Comparison of ENCODE assay signal across 25 mouse cellular contexts in genomic region chr4:100211331-100211730, GRCm38 (mm10).
DNase-seq lines count a peak whose midpoint lies in the region; ATAC-seq and TF ChIP-seq lines count a peak whose summit lies in the region.
"Had no signal": no experiment of that assay in that cellular context is flagged by ENCODE, and none has a peak within 500 bp of the region (broad histone marks: within the 10 kb centered on the region; RNA-seq: fewer than 3 reads in every experiment).

No protein-coding gene starts in this region.

- H3K4me2 ChIP-seq in embryonic facial prominence, embryonic 14.5 days (ENCODE audit: low read depth, low read length) = no peak overlapping the region
- H3K4me2 ChIP-seq in lung, embryonic 14.5 days = no peak overlapping the region
- H3K4me2 ChIP-seq in lung, postnatal 0 days (replicated peaks; ENCODE audit: low read depth, low read length) = no peak overlapping the region
- H3K4me2 ChIP-seq: forebrain, embryonic 12.5 days; forebrain, embryonic 15.5 days; heart, embryonic 12.5 days; heart, embryonic 15.5 days; hindbrain, embryonic 13.5 days had no signal

- no peaks in the 10 kb centered on the region for H3K27me3 ChIP-seq in embryonic facial prominence, embryonic 14.5 days (replicated peaks; ENCODE audit: control insufficient read depth, insufficient read depth, low read length)
- H3K27me3 ChIP-seq in embryonic facial prominence, embryonic 10.5 days (replicated peaks; ENCODE audit: low read depth, poor library complexity, severe bottlenecking) = no peaks in the 10 kb centered on the region; the same call in 1 of the 2 replicates
- no peaks in the 10 kb centered on the region for H3K27me3 ChIP-seq in lung, embryonic 14.5 days (ENCODE audit: insufficient read depth, low read length)
- H3K27me3 ChIP-seq in lung, postnatal 0 days (replicated peaks; ENCODE audit: insufficient read depth, low read length) = no peaks in the 10 kb centered on the region
- H3K27me3 ChIP-seq: forebrain, embryonic 12.5 days; forebrain, embryonic 15.5 days; heart, embryonic 15.5 days; hindbrain, embryonic 13.5 days had no signal

- 66% methylated on average over 4 of the region's 4 CpGs for WGBS in embryonic facial prominence, embryonic 14.5 days
- WGBS in embryonic facial prominence, embryonic 10.5 days = 81% methylated on average over 4 of the region's 4 CpGs
- 56% methylated on average over 4 of the region's 4 CpGs for WGBS in lung, embryonic 14.5 days
- 42% methylated on average over 4 of the region's 4 CpGs for WGBS in lung, postnatal 0 days

- no peaks in the 10 kb centered on the region for H3K9me3 ChIP-seq in embryonic facial prominence, embryonic 14.5 days (ENCODE audit: control insufficient read depth, low read length)
- no peaks in the 10 kb centered on the region for H3K9me3 ChIP-seq in embryonic facial prominence, embryonic 10.5 days
- no peaks in the 10 kb centered on the region for H3K9me3 ChIP-seq in lung, embryonic 14.5 days (ENCODE audit: low read depth, low read length)
- no peaks in the 10 kb centered on the region for H3K9me3 ChIP-seq in lung, postnatal 0 days (ENCODE audit: low read length)
- H3K9me3 ChIP-seq: forebrain, embryonic 12.5 days; forebrain, embryonic 15.5 days; heart, embryonic 12.5 days; heart, embryonic 15.5 days; hindbrain, embryonic 10.5 days; hindbrain, embryonic 13.5 days had no signal

- no peaks in the 10 kb centered on the region for H3K36me3 ChIP-seq in embryonic facial prominence, embryonic 14.5 days (ENCODE audit: control insufficient read depth, insufficient read depth, low read length)
- H3K36me3 ChIP-seq in embryonic facial prominence, embryonic 10.5 days (replicated peaks) = no peaks in the 10 kb centered on the region
- H3K36me3 ChIP-seq in lung, embryonic 14.5 days (ENCODE audit: insufficient read depth) = no peaks in the 10 kb centered on the region
- H3K36me3 ChIP-seq in lung, postnatal 0 days (ENCODE audit: insufficient read depth, low read length) = no peaks in the 10 kb centered on the region
- H3K36me3 ChIP-seq: forebrain, embryonic 12.5 days; forebrain, embryonic 15.5 days; heart, embryonic 12.5 days; heart, embryonic 15.5 days; hindbrain, embryonic 10.5 days; hindbrain, embryonic 13.5 days had no signal

- H3K4me1 ChIP-seq in embryonic facial prominence, embryonic 14.5 days (ENCODE audit: control insufficient read depth, insufficient read depth, low read length) = 0 out of 2 replicates have a peak, but pooled peaks cover 4% of the 10 kb centered on the region
- H3K4me1 ChIP-seq in embryonic facial prominence, embryonic 10.5 days = peaks cover 46% of the 10 kb centered on the region
- H3K4me1 ChIP-seq in lung, embryonic 14.5 days (ENCODE audit: insufficient read depth) = peaks cover 7% of the 10 kb centered on the region
- no peaks in the 10 kb centered on the region; the same call in 1 of the 2 replicates for H3K4me1 ChIP-seq in lung, postnatal 0 days (ENCODE audit: insufficient read depth, low read depth, low read length)
- H3K4me1 ChIP-seq: forebrain, embryonic 12.5 days; forebrain, embryonic 15.5 days; hindbrain, embryonic 13.5 days had no signal

- no peak overlapping the region for H3K27ac ChIP-seq in embryonic facial prominence, embryonic 14.5 days (replicated peaks; ENCODE audit: low read depth, low read length)
- H3K27ac ChIP-seq in embryonic facial prominence, embryonic 10.5 days (replicated peaks) = no peak overlapping the region
- H3K27ac ChIP-seq in lung, embryonic 14.5 days (ENCODE audit: low read depth) = peak overlapping the region; percentile 22; the same call in 1 of the 2 replicates
- no peak overlapping the region for H3K27ac ChIP-seq in lung, postnatal 0 days (ENCODE audit: low read length)
- H3K27ac ChIP-seq: forebrain, embryonic 12.5 days; forebrain, embryonic 15.5 days; heart, embryonic 15.5 days; hindbrain, embryonic 10.5 days; hindbrain, embryonic 13.5 days had no signal

- no peak for TF ChIP-seq CTCF in lung, embryonic 14.5 days (IDR thresholded peaks at IDR 0.05; ENCODE audit: low read depth)
- no peak for TF ChIP-seq CTCF in lung, postnatal 0 days (IDR thresholded peaks at IDR 0.05)

- TF ChIP-seq EP300 in lung, postnatal 0 days (IDR thresholded peaks at IDR 0.05) = no peak

- DNase-seq in embryonic facial prominence, embryonic 14.5 days (ENCODE audit: low spot score) = no peak
- no peak for DNase-seq in embryonic facial prominence, embryonic 10.5 days (ENCODE audit: low spot score)
- DNase-seq in lung, embryonic 14.5 days = peak; percentile 26
- DNase-seq in lung, postnatal 25 days (ENCODE audit: low spot score) = no peak
- peak; percentile 67 for DNase-seq in lung, postnatal 0 days (ENCODE audit: low spot score)
- DNase-seq in lung, adult 18-20 months = no peak
- DNase-seq: adrenal gland, adult 8-10 months; adrenal gland, postnatal 25 days; cerebellum, adult 11-12 months; cerebellum, adult 8-10 months; cerebellum, postnatal 10 days; cerebellum, postnatal 36 days; embryo, embryonic 11 days; gastrocnemius, postnatal 36 days; heart, postnatal 10 days; heart, postnatal 36 days had no signal

- ATAC-seq in embryonic facial prominence, embryonic 14.5 days (ENCODE audit: low read depth) = 0 out of 2 replicates have a peak, but pooled peaks have one; percentile 32
- ATAC-seq in lung, embryonic 14.5 days (ENCODE audit: insufficient read depth) = no peak
- peak; percentile 54 for ATAC-seq in lung, postnatal 0 days
- ATAC-seq: activated CD4-positive, CD25-positive, alpha-beta regulatory T cell, adult 4 months; forebrain, embryonic 15.5 days; hindbrain, embryonic 16.5 days had no signal

- no peak overlapping the region for H3K4me3 ChIP-seq in embryonic facial prominence, embryonic 14.5 days (ENCODE audit: low read depth, low read length)
- H3K4me3 ChIP-seq in embryonic facial prominence, embryonic 10.5 days = no peak overlapping the region
- no peak overlapping the region for H3K4me3 ChIP-seq in lung, embryonic 14.5 days (ENCODE audit: low read depth, low read length)
- H3K4me3 ChIP-seq in lung, postnatal 0 days (ENCODE audit: low read depth, low read length) = no peak overlapping the region
- H3K4me3 ChIP-seq: erythroblast, embryonic 14.5 days; forebrain, embryonic 12.5 days; forebrain, embryonic 15.5 days; heart, embryonic 12.5 days; heart, embryonic 15.5 days; hindbrain, embryonic 10.5 days; hindbrain, embryonic 13.5 days had no signal

- no peak overlapping the region for H3K9ac ChIP-seq in embryonic facial prominence, embryonic 14.5 days (ENCODE audit: low read depth, low read length)
- H3K9ac ChIP-seq in lung, embryonic 14.5 days = no peak overlapping the region
- H3K9ac ChIP-seq in lung, postnatal 0 days (replicated peaks; ENCODE audit: low read depth) = no peak overlapping the region
- H3K9ac ChIP-seq: forebrain, embryonic 12.5 days; forebrain, embryonic 15.5 days; heart, embryonic 12.5 days; heart, embryonic 15.5 days; hindbrain, embryonic 13.5 days had no signal

Comparison
In these comparisons a context has a peak if more than half of its experiments do, and no peak if none do; other contexts are left out.
1. DNase-seq: peak in lung, embryonic 14.5 days (single experiment) and lung, postnatal 0 days (single experiment); none in embryonic facial prominence, embryonic 14.5 days (single experiment), embryonic facial prominence, embryonic 10.5 days (single experiment), lung, postnatal 25 days (single experiment) and lung, adult 18-20 months (0 of 2).